8 mouse cellular contexts compared by ENCODE assay signal in the genomic region with DNA sequence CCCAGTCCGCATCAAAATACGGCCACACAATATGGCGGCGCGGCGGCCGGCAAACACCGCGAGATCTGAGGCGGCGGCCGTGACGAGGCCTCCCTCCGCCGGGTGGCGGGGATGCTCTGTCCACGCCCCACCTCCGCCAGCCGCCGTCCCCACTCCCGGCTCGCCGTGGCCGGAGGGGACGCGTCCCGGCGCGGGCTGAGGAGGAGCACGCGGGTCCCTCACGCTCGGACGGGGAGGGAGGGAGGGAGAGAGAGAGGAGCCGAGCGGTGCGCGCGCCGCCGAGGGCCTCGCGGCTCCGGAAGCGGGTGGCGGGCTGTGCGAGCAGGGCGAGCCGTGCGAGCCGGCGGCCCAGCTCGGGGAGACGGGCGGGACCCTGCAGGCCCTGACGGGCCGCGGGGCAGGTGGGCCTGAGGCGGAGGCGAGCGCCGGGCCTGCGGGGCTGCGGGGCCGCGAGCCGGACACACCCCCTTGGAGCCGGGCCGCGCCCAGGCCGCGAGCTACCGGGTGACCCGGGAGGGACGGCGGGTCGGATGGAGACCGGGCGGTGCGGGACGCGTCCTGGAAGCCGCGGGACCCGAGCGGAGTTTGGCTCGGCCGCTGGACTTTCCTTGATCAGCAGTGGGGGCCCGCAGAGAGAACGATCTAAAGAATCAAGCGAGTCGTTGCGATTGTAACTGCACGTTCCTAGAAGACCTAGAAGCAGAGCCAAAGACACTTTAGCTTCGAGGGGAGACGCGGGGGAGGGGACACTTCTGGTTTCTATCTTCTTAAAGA. TPM values are rescaled to one million over a fixed set of nuclear protein-coding genes. Genes with fewer than 3 reads are reported as not detected.
DNase-seq lines count a peak whose midpoint lies in the region; ATAC-seq lines count a peak whose summit lies in the region.

TSS of gene Tab2 (minus strand) at position 3 of the 774 bp plus-strand sequence.

- intact Hi-C loops in gastrocnemius, postnatal 14 days (cut with DNase I; ENCODE audit: low total_unique reads), result no loop called here
- intact Hi-C loops in left cerebral cortex, postnatal 10 days (cut with DNase I), result no loop called here

- peak; percentile 84 for DNase-seq in adipocyte (ENCODE audit: low spot score)
- DNase-seq in embryo, embryonic 10 days (ENCODE audit: low spot score), result peak; percentile 96
- peak; percentile 94 for DNase-seq in gastrocnemius, postnatal 14 days
- peak; percentile 89 to 97 for DNase-seq in left cerebral cortex, postnatal 10 days (ENCODE audit: extremely low spot score in 1 of 2, low spot score in 2 of 2)
- DNase-seq in right cerebral cortex, postnatal 25 days, result peak; percentile 93
- peak; percentile 90 to 92 for DNase-seq in urinary bladder, postnatal 4 days (ENCODE audit: low spot score in 2 of 2)

- ATAC-seq in inflammation-experienced regulatory T-cells, adult 6 months, result peak; percentile 73
- ATAC-seq in megakaryocyte-erythroid progenitor cell, adult 5-6 weeks (replicated peaks; ENCODE audit: low FRiP score, low TSS enrichment, poor library complexity, severe bottlenecking), result peak; percentile 86

RNA-seq across cellular contexts. Expression of gene Tab2, which starts in this region (rescaled TPM):
- total RNA-seq in gastrocnemius, postnatal 14 days (2021), result 10 to 100 TPM; 38.0 to 41.7 TPM
- polyA plus RNA-seq in inflammation-experienced regulatory T-cells, adult 6 months (2017; shearing (Covaris generic)), result 10 to 100 TPM; 36.0 to 41.6 (median 40.0) TPM
- 10 to 100 TPM; 57.8 to 61.9 TPM for total RNA-seq in left cerebral cortex, postnatal 10 days (2021)
- 61.1 and 115 TPM in 2 replicates for total RNA-seq in megakaryocyte-erythroid progenitor cell, adult 5-6 weeks (2014; fragmentation: Nextera tagmentation)
- 53.7 and 59.2 TPM in 2 replicates for total RNA-seq in megakaryocyte-erythroid progenitor cell, adult 5-6 weeks (2017)

Comparison
In these comparisons a context has a peak if more than half of its experiments do, and no peak if none do; other contexts are left out.
1. Peak in every context shown above with its lines: DNase-seq and ATAC-seq.